Mouse (Mus musculus) spleen, postnatal 4 days (tissue): Measurements from ENCODE around the gene Gsta2.
A peak's percentile ranks its signal among the peaks of the same experiment; 100 is the strongest.
"Not testable (repeated sequence)": the region's sequence is repeated elsewhere in the genome, so short reads cannot be mapped to it uniquely, and the experiment has no call there.

Experiments
- DNase-seq, 2 experiments: peaks; one replicate each; pipeline ENCODE4 v3.0.0; 2022; ENCODE audit warnings: low spot score in 2 of 2

Gene Gsta2

GRCm38 (mm10) chr9:78365850-78366544 is 10.4 kb upstream of the Gsta2 start:
- DNase-seq: no peak

GRCm38 (mm10) chr9:78364701-78365100 is 9.1 kb upstream of the Gsta2 start:
- no peak for DNase-seq

DNA sequence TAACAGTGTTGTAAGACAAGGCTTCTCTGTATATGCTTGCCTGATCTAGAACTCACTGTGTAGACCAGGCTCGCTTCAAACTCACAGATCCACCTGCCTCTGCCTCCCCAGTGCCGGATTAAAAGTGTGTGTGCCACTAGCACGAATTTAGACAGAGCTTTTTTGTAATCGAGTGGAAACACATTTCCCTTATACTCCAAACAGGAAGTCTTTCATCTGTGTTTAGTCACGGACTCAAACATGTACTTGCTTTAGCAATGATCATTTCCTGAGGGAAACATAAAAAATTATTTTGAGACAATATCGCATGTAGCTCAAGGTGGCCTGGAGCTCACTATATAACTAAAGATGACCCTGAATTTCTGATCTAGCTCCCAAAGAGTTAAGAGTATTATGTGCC is 7.8 kb upstream of the Gsta2 start:
- DNase-seq: no peak

- no peak for DNase-seq
These were observed 4.9 kb upstream of the Gsta2 start for GRCm38 (mm10) chr9:78360484-78360872.

GRCm38 (mm10) chr9:78359750-78360483 is 4.3 kb upstream of the Gsta2 start:
- no peak for DNase-seq

- peak; percentile 31 to 82 for DNase-seq
These were observed 2.5 kb upstream of the Gsta2 start for GRCm38 (mm10) chr9:78358053-78358452.

DNA sequence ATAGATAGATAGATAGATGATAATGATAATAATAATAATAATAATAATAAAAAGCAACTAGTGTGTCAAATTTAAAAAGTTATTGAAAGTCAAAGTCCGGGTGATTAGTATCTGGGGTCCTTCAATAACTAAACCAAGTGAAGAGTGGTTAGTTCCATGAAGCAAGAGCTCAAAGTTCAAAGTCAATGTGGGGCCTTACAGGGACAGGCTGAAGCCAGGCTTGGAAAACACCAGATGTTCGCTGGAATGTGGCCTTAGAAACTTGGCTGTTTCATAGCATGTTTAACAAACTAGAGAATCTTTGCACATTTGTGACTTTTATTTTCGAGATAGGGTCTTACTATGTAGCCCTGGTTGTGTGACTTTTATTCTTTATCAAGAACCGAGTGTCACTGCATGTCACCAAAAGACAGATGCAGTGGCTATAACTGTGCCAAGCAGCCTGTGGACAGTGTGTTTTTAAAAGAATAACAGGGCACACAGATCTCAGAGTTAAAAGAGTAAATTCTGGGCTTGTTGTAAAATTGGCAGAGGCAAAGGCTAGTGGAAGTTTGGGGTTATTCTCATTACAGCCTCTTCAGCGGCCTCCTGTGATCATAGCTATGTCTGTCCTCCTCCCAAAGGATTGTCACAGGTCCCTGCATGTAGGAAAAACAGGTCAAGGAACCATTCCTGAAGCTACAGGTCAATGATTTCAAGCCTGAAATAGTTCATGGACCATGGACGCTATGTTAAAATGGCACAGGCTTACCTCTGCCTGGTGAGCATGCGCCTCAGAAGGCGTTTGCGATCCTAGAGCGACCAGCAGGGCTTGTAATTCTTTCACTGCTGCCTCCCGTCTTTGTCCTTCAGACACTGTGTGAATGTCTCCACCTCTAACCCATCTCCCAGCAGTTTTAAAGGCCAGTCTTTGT is 666 bp downstream of the Gsta2 start:
- DNase-seq: no peak

DNA sequence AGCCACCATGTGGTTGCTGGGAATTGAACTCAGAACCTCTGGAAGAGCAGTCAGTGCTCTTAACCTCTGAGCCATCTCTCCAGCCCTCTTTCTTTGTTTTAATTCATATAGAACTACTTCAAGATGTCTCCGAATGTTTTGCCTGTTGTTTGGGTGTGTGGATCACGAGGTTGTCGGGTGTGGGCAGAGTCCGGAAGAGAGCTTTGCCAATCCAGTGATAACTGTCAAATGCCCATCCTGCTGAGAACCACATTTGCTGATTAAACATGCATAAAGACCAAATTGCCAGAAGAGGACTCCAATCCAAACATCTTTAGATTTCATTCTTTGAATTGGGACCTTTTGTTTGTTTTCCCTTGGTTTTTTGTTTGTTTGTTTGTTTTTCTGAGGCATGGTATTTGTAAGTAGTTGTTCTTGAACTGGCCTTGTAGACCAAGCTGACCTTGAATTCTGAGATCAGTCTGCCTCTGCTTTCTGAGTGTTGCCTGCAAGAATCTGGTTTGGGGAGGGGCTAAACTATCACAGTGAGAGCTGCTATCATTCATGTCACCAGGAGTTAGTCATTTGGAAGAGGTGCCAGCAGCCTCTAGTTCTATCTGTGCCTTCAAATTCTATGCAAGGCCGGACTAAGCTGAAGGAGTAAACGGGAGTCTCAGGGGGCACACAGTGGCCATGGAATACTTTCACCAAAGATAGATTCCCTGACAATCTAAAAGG is 3.9 kb downstream of the Gsta2 start:
- DNase-seq: no peak

GRCm38 (mm10) chr9:78350007-78350406 is 5.6 kb downstream of the Gsta2 start:
- DNase-seq: not testable (repeated sequence)

GRCm38 (mm10) chr9:78349141-78349540 is 6.4 kb downstream of the Gsta2 start:
- DNase-seq: not testable (repeated sequence)

GRCm38 (mm10) chr9:78348206-78349004 is 7.2 kb downstream of the Gsta2 start:
- not testable (repeated sequence) for DNase-seq

- DNase-seq: no peak
These were observed 8.6 kb downstream of the Gsta2 start for GRCm38 (mm10) chr9:78347004-78347403.

DNA sequence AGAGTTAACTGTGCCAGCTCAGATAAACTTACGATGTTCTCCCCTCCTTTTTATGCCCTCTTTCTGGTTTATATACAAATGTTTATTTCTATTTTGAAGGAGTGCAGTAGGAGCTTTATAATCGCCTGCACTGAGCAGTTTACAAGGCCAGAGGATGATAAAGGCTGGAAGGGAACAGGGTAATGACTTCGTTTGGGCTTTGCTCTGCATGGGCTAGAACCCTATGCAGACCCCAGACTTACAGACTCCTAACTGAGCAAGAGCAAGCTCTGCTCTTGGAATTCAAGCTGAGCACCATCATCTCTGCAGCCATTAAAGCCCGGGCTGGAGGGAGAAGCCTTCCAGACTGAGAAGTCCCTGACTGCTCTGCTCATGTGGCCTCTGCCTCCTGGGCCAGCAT is 10.4 kb downstream of the Gsta2 start:
- DNase-seq: not testable (repeated sequence)

DNA sequence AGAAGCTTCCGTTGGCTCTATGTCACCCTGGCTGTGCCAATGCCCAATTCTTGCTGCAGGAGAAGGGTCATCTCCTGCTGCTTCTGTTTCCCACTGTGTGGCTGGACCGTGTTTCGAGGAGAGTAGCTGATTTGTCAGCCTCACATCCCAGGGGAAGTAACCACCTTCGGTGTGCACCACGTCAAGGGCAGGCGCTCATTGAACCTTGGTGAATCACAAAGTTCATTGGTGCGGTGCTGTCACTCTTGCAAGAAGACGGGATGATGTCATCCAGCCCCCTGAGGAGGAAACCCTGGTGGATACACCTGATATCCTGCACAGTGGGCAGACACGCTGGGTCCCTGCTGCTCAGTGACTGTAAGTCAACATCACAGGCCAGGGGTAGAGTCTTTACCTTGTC is 12.5 kb downstream of the Gsta2 start:
- DNase-seq: not testable (repeated sequence)

- DNase-seq: not testable (repeated sequence)
These were observed 13.1 kb downstream of the Gsta2 start for GRCm38 (mm10) chr9:78342494-78342893.

GRCm38 (mm10) chr9:78340324-78340723 is 15.3 kb downstream of the Gsta2 start:
- DNase-seq: peak; percentile 27 to 82

GRCm38 (mm10) chr9:78337050-78337449 is 18.5 kb downstream of the Gsta2 start:
- not testable (repeated sequence) for DNase-seq

DNA sequence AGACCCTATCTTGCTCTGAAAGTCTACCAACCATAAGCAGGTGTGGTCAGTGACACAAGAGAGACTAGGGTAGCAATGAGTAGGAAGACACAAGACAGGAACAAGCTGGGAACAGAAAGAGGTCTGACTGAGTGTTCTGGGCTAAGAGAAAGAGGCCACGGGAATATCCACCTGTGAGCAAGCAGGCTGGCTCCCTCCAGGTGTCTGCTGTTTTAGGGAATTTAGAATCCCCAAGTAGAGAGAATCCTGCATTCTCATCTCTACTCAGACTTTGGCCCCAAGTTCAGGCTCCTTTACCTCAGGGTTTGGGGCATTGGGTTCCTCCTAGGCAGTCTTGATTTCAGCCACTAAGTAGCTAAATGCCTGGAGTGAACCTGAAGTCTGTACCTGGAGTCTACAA is 28.3 kb downstream of the Gsta2 start, which contains the start of gene Omt2b:
Gene Omt2b (plus strand): TSS at position 301 of the 400 bp plus-strand sequence.
- not testable (repeated sequence) for DNase-seq

DNA sequence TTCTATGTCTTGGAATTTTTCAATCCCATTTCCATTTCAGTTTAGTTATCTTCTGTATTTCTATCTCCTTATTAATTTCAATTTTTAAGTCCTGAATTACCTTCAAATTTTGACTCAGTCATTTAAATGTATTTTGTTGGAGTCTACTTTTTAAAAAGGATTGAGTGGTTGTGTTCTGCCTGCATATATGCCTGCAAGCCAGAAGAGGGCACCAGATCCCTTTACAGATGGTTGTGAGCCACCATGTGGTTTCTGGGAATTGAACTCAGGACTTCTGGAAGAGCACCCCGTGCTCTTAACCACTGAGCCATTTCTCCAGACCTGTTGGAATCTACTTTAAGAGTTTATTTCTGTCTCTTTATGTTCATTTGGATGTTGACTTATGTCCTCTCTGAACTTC is 36.1 kb downstream of the Gsta2 start:
- no peak for DNase-seq

DNA sequence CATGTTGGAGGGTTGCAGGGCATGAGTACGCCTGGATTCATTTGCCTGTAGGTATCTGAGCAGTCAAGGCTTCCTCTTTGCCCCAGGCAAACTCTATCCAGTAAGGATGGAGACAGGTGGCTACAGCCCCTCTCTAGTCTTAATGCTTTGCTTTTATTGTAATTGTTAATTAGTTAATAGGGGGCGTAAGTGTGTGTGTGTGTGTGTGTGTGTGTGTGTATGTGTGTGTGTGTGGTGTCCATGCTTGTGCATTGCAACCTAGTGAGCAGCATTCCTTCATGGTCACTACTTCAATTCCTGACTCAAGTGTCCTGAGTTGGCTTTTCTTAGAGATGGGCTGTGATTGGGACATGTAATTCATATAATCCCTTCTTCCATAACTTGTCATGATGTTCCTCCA is 40.9 kb downstream of the Gsta2 start, which contains the start of gene Omt2a:
Gene Omt2a (minus strand): TSS at position 101 of the 400 bp plus-strand sequence.
- no peak for DNase-seq
